Mouse (Mus musculus) megakaryocyte, embryonic 14.5 days (primary cell): ENCODE results near the gene Mettl22.

Experiments
- FLI1 ChIP-seq: IDR thresholded peaks from 2 replicates; pipeline ENCODE4 v1.6.1; 2012; ENCODE audit warnings: low read length, inconsistent platforms, mixed read lengths
- GATA1 ChIP-seq: IDR thresholded peaks from 3 replicates; pipeline ENCODE4 v1.6.1; 2012; ENCODE audit warnings: mixed read lengths, low read length, inconsistent platforms, borderline replicate concordance

DNA sequence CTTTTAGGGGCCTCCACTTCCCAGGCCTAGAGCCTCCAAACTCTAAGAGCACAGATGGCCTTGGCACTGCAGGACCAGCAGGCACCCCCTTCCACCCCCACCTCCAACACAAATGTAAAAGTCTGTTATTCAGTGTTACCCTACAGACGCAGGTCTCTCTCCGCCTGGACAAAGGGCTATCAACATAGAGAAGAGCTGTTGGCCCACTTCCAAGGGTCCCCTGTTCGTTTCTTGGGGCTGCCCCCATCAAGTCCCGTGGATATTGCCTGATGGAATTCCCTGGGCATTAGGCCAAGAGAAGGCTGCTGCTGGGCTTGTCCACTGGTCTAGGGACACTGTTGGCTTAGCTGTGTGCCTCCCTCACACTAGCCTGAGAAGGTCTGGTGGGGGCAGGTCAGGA, 43.6 kb downstream of the Mettl22 start:
- no peak for TF ChIP-seq FLI1
- no peak for TF ChIP-seq GATA1
